Mouse (Mus musculus) forebrain, embryonic 13.5 days (tissue): ENCODE measurements at regions not wholly inside any gene's neighbourhood (a gene's known extent, or its start where the extent isn't known, plus 50 kb on each side); places are given as distances from the start of the nearest gene placed in this dataset.

Experiments
- ATAC-seq: fragments of 200-750 bp; cut with Nextera tagmentation; 2 replicates; pipeline ENCODE4 v1.8.0; 2017
- H3K27ac ChIP-seq: fragments of 300-500 bp; sonication (generic); 2 replicates; pipeline ENCODE4 v1.5.1; 2015; ENCODE audit warnings: inconsistent platforms, mild to moderate bottlenecking, moderate library complexity
- H3K27me3 ChIP-seq: fragments of 300-500 bp; sonication (generic); 2 replicates; pipeline ENCODE4 v1.6.1; 2015; ENCODE audit warnings: mild to moderate bottlenecking, inconsistent platforms
- H3K36me3 ChIP-seq: fragments of 300-500 bp; sonication (generic); 2 replicates; pipeline ENCODE4 v1.6.1; 2015; ENCODE audit warnings: mild to moderate bottlenecking, inconsistent platforms; ENCODE audit not compliant: poor library complexity, severe bottlenecking
- H3K4me1 ChIP-seq: fragments of 300-500 bp; sonication (generic); 2 replicates; pipeline ENCODE4 v1.6.1; 2015; ENCODE audit warnings: inconsistent platforms
- H3K4me2 ChIP-seq: fragments of 300-500 bp; sonication (generic); 2 replicates; pipeline ENCODE4 v1.6.1; 2015; ENCODE audit warnings: inconsistent platforms, mild to moderate bottlenecking, moderate library complexity
- H3K4me3 ChIP-seq: fragments of 300-500 bp; sonication (generic); 2 replicates; pipeline ENCODE4 v1.5.1; 2015; ENCODE audit warnings: mild to moderate bottlenecking, inconsistent platforms
- H3K9ac ChIP-seq: fragments of 300-500 bp; sonication (generic); 2 replicates; pipeline ENCODE4 v1.6.1; 2015; ENCODE audit warnings: mild to moderate bottlenecking, inconsistent platforms
- H3K9me3 ChIP-seq: fragments of 300-500 bp; sonication (generic); replicated peaks from 2 replicates; pipeline ENCODE4 v1.6.1; 2016; ENCODE audit warnings: inconsistent platforms
- WGBS: fragments of 180-500 bp; shearing (Covaris S2); methylation state at CpG from one replicate; pipeline ENCODE4 v1.1.7; 2015; 5-methylcytosine and 5-hydroxymethylcytosine counted together

DNA sequence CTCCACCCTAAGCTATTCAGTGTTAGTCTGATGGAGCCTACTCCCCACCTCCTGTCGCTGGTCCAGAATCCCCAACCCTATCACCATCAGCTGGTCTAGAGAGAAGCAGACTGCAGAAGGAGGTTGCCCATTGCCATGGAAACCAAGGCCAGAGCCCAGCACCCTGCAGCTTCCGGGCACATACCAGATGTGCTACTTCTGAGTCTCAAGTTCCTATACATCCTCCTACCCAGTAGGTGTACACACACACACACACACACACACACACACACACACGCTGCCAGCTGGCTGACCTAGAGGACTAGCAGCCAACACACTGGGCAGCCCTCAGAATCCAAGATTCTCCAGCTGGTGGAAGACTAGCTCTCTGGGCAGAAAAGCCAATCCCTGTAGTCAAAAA lies 68.9 kb upstream of the Disp3 start:
- peak overlapping the region; percentile 36; the same call in 1 of the 2 replicates for H3K27ac ChIP-seq
- WGBS = 80% methylated on average over 3 of the region's 3 CpGs
- 0 out of 2 replicates have a peak, but pooled peaks have one; percentile 9 for ATAC-seq

GRCm38 (mm10) chr4:148353969-148354368 lies 66.2 kb upstream of the Disp3 start:
- no peak for ATAC-seq

More for the DNA sequence above, 68.9 kb upstream of the Disp3 start:
- H3K36me3 ChIP-seq = no peaks in the 10 kb centered on the region
- H3K4me2 ChIP-seq = no peak overlapping the region
- H3K9ac ChIP-seq = no peak overlapping the region
- peaks cover 12% of the 10 kb centered on the region for H3K4me1 ChIP-seq
- H3K4me3 ChIP-seq = no peak overlapping the region
- peaks cover 4% of the 10 kb centered on the region; the same call in 1 of the 2 replicates for H3K9me3 ChIP-seq
- H3K27me3 ChIP-seq = no peaks in the 10 kb centered on the region

DNA sequence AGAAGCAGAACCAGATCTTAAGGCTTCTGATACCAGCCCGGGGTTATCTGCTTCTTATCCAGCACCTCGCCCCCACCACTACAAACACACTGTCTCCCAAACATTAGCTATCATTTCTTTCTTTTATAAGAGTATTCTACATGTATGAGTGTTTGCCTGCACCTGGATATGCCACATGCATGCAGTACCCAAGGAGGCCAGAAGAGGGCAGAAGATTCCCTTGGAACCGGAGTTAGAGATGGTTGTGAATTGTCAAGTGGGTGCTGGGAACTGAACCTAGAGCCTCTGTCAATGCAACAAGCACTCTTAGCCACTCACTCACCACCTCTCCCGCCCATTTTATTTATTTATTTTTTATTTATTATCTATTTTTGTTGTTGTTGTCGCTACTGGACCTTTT lies 64.9 kb upstream of the Disp3 start:
- WGBS = 89% methylated on average over 5 of the region's 5 CpGs
- no peaks in the 10 kb centered on the region for H3K36me3 ChIP-seq
- no peak overlapping the region for H3K27ac ChIP-seq
- no peaks in the 10 kb centered on the region for H3K27me3 ChIP-seq
- H3K4me1 ChIP-seq = peaks cover 11% of the 10 kb centered on the region
- ATAC-seq = no peak
- no peak overlapping the region for H3K4me2 ChIP-seq
- H3K9ac ChIP-seq = no peak overlapping the region
- peaks cover 4% of the 10 kb centered on the region; the same call in 1 of the 2 replicates for H3K9me3 ChIP-seq
- H3K4me3 ChIP-seq = no peak overlapping the region

More at GRCm38 (mm10) chr4:148353969-148354368, 66.2 kb upstream of the Disp3 start:
- no peaks in the 10 kb centered on the region for H3K27me3 ChIP-seq
- H3K4me1 ChIP-seq = peaks cover 12% of the 10 kb centered on the region
- 74% methylated on average over 3 of the region's 3 CpGs for WGBS
- peaks cover 4% of the 10 kb centered on the region; the same call in 1 of the 2 replicates for H3K9me3 ChIP-seq
- H3K36me3 ChIP-seq = no peaks in the 10 kb centered on the region
- H3K4me3 ChIP-seq = no peak overlapping the region
- H3K9ac ChIP-seq = no peak overlapping the region
- H3K4me2 ChIP-seq = no peak overlapping the region
- H3K27ac ChIP-seq = no peak overlapping the region

DNA sequence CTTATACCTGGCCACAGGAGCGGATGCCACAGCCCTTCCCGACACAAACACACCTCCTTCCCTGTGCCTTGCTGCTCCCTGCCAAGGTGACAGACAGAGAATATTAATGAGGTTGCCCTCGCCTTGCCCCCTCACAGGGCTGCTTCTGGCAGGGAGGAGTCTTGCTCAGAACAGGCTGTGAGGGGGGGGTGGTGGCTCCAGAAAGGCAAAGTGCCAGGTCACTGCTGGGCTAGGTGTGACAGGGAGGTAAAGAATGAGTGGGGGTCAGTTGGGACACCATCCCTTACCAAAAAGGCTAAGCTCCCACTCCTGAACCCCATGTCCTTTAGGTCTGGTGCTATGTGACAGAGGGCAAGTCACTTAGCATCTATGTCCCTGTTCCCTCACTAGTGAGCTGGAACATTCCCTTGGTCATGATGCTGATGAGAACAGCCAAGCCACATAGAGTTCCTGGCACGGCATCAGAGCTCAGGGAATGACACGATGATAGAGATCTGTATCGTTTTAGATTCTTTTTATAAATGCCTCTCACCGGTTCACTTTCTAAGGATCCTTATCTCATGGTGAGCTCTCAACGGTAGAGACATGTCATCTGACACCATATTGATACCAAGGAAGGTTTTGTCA lies 53.9 kb upstream of the Disp3 start:
- no peaks in the 10 kb centered on the region for H3K36me3 ChIP-seq
- no peaks in the 10 kb centered on the region for H3K27me3 ChIP-seq
- 78% methylated on average over 8 of the region's 8 CpGs for WGBS
- no peak for ATAC-seq
- H3K4me1 ChIP-seq = peaks cover 8% of the 10 kb centered on the region; the same call in 1 of the 2 replicates
- H3K9ac ChIP-seq = no peak overlapping the region
- H3K4me2 ChIP-seq = no peak overlapping the region
- no peak overlapping the region for H3K4me3 ChIP-seq
- no peaks in the 10 kb centered on the region for H3K9me3 ChIP-seq
- no peak overlapping the region for H3K27ac ChIP-seq

DNA sequence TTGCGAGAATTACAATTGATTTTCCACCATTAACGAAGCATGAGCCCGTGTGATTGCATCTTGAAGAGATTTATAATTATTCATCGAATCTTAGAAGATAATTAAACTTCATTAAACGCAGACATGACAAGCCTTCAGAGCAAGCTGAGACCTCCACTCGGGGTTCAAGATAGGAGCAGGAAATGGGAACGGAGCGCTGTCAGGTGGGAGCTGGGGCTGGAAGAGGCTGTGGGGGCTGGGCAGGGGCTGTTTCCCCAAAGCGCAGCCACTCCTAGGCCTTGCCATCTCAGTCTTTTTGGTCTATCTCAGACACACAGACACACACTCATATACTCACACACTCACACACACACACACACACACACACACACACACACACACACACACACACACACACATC lies 52.6 kb upstream of the Disp3 start:
- peaks cover 8% of the 10 kb centered on the region; the same call in 1 of the 2 replicates for H3K4me1 ChIP-seq
- no peak overlapping the region for H3K4me3 ChIP-seq
- no peaks in the 10 kb centered on the region for H3K9me3 ChIP-seq
- H3K9ac ChIP-seq = no peak overlapping the region
- ATAC-seq = 0 out of 2 replicates have a peak, but pooled peaks have one; percentile 55
- no peak overlapping the region for H3K27ac ChIP-seq
- no peak overlapping the region for H3K4me2 ChIP-seq
- WGBS = 60% methylated on average over 9 of the region's 9 CpGs
- no peaks in the 10 kb centered on the region for H3K27me3 ChIP-seq
- H3K36me3 ChIP-seq = no peaks in the 10 kb centered on the region

- 0 out of 2 replicates have a peak, but pooled peaks have one; percentile 32 for ATAC-seq
Observed at GRCm38 (mm10) chr4:148337890-148338880, 50.4 kb upstream of the Disp3 start.

More at GRCm38 (mm10) chr4:148337890-148338880, 50.4 kb upstream of the Disp3 start:
- Histone ChIP-seq H3K9me3 (no peaks in the 10 kb centered on the region), H3K27me3 (no peaks in the 10 kb centered on the region), H3K4me3 (no peak overlapping the region), H3K27ac (no peak overlapping the region), H3K4me2 (no peak overlapping the region), H3K9ac (no peak overlapping the region), H3K36me3 (no peaks in the 10 kb centered on the region), H3K4me1 (peaks cover 8% of the 10 kb centered on the region)
- WGBS = 63% methylated on average over 13 of the region's 13 CpGs
